Mouse (Mus musculus) kidney, adult 2 months (tissue): ENCODE results near the gene Pdzrn4.

Experiments used
- CTCF ChIP-seq: fragments of 200-500 bp; conservative IDR thresholded peaks from 2 replicates; pipeline ENCODE4 v1.5.1; 2011; ENCODE audit warnings: low read depth, mild to moderate bottlenecking, control low read depth, low read length, moderate library complexity, mixed read lengths; ENCODE audit not compliant: insufficient read depth, insufficient read length
- POLR2A ChIP-seq: fragments of 200-500 bp; IDR thresholded peaks from one replicate; pipeline ENCODE4 v1.6.1; 2011; ENCODE audit warnings: low read depth, low read length, control low read depth

GRCm38 (mm10) chr15:92526731-92527130 is 130.1 kb downstream of the Pdzrn4 start:
- TF ChIP-seq POLR2A: no peak
- peak; percentile 41 for TF ChIP-seq CTCF
